Mouse (Mus musculus) megakaryocyte, embryonic 14.5 days (primary cell): ENCODE data around the gene Alg9. TPM values are rescaled to one million over a fixed set of nuclear protein-coding genes. Genes with fewer than 3 reads are reported as not detected.

Experiments
- H3K27me3 ChIP-seq: replicated peaks from 2 replicates; pipeline ENCODE3; 2012; ENCODE audit warnings: inconsistent platforms
- H3K36me3 ChIP-seq: replicated peaks from 2 replicates; pipeline ENCODE3; 2012; ENCODE audit warnings: low read length, inconsistent platforms, mixed read lengths
- H3K4me1 ChIP-seq: 2 replicates; pipeline ENCODE4 v1.6.1; 2012; ENCODE audit warnings: inconsistent platforms
- H3K4me3 ChIP-seq: replicated peaks from 2 replicates; pipeline ENCODE3; 2012; ENCODE audit warnings: moderate library complexity, mild to moderate bottlenecking, inconsistent platforms
- H3K9me3 ChIP-seq: 2 replicates; pipeline ENCODE4 v1.6.1; 2012; ENCODE audit warnings: inconsistent platforms
- FLI1 ChIP-seq: IDR thresholded peaks from 2 replicates; pipeline ENCODE4 v1.6.1; 2012; ENCODE audit warnings: low read length, inconsistent platforms, mixed read lengths
- GATA1 ChIP-seq: IDR thresholded peaks from 3 replicates; pipeline ENCODE4 v1.6.1; 2012; ENCODE audit warnings: mixed read lengths, low read length, inconsistent platforms, borderline replicate concordance
- polyA plus RNA-seq: library from polyadenylated mRNA; stranded (reverse); fragments of >175 nt; gene quantifications from 2 replicates; pipeline ENCODE4 v1.2.3, GENCODE M21; 2012; ENCODE audit warnings: low replicate concordance; ENCODE audit not compliant: insufficient read depth

Alg9 gene
- polyA plus RNA-seq, 1 experiment = 9.5 TPM

DNA sequence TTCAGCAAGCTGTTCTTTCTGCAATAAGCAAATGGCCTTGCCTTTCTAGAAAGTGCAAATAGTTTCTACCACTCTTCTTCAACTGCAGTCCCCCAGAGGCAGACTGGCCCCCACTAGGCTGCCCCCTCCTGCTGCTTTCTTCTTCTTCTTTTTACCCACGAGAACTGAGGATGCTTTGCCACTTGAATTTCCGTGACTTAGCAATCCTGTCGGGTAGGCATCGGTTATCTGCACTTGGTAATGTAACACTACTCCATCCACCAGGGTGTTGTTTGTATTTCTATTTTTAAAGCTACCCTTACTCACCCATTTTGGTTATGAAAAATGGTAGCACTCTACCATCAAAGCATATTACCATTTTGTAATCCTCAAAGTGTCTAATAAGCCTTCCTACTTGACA, 115.1 kb downstream of the Alg9 start:
- no peak for TF ChIP-seq GATA1
- no peak for TF ChIP-seq FLI1
- no peak overlapping the region for H3K4me3 ChIP-seq
- peaks cover 36% of the 10 kb centered on the region for H3K4me1 ChIP-seq
- H3K9me3 ChIP-seq = no peaks in the 10 kb centered on the region
- H3K27me3 ChIP-seq = no peaks in the 10 kb centered on the region
- peaks cover 95% of the 10 kb centered on the region for H3K36me3 ChIP-seq

DNA sequence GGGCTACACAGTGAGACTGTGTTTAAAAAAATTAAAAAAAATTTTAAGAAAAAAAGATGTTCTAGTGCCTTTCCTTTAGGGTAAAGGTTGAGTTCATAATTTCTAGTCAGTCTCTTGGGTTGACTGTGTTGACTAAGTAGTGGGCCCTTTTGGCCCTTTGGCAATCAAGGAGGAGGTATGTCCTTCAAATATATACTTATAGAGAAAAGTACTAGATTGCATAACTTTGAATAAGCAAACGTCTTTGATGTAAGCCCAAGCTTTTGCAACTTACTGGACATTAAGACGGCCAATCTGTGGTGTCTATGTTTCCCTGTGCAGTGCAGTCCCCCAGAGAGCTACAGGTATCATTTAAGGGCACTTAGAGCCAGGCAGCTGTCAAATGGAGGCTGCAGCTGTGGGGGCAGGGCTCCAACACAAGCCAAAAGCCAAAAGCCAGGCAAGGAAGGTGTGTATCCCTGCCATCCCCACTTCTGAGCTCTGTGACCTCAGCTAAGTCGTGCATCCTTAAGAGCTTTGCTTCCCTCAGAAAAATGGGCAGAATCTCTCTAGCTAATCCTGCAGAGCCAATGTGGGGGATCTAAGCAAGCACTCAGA, 115.8 kb downstream of the Alg9 start:
- TF ChIP-seq GATA1 (no peak), FLI1 (no peak)
- Histone ChIP-seq H3K4me1 (peaks cover 40% of the 10 kb centered on the region), H3K4me3 (no peak overlapping the region), H3K9me3 (no peaks in the 10 kb centered on the region), H3K27me3 (no peaks in the 10 kb centered on the region), H3K36me3 (peaks cover 95% of the 10 kb centered on the region)

Other genes starting within 250 kb of the Alg9 start
- 15.7 TPM in 1 of 2 replicates, not detected in the other for gene Pts, start 246.3 kb upstream of the Alg9 start, polyA plus RNA-seq
- 2.0 TPM in 1 of 2 replicates, not detected in the other for gene Il18, start 220.2 kb upstream of the Alg9 start, polyA plus RNA-seq
- 0.09 TPM in 1 of 2 replicates, not detected in the other for gene Bco2, start 219.8 kb upstream of the Alg9 start, polyA plus RNA-seq
- not detected in 2 replicates for gene Tex12, start 213.7 kb upstream of the Alg9 start, polyA plus RNA-seq
- 6.3 and 16.9 TPM in 2 replicates for gene Sdhd, start 171.2 kb upstream of the Alg9 start, polyA plus RNA-seq
- 8.5 and 23.8 TPM in 2 replicates for gene Timm8b, start 171.1 kb upstream of the Alg9 start, polyA plus RNA-seq
- 0.19 TPM in 1 of 2 replicates, not detected in the other for gene Pih1d2, start 157.7 kb upstream of the Alg9 start, polyA plus RNA-seq
- 2.9 and 3.9 TPM in 2 replicates for gene Nkapd1, start 157.6 kb upstream of the Alg9 start, polyA plus RNA-seq
- 10.9 and 18.4 TPM in 2 replicates for gene Dlat, start 115.2 kb upstream of the Alg9 start, polyA plus RNA-seq
- not detected in 2 replicates for gene Dixdc1, start 35.5 kb upstream of the Alg9 start, polyA plus RNA-seq
- gene 2310030G06Rik, start 28.5 kb upstream of the Alg9 start, polyA plus RNA-seq = 1.5 TPM in 1 of 2 replicates, not detected in the other
- gene Cryab, start 23.7 kb upstream of the Alg9 start, polyA plus RNA-seq = not detected in 2 replicates
- not detected in 2 replicates for gene Hspb2, start 22.7 kb upstream of the Alg9 start, polyA plus RNA-seq
- gene Fdxacb1, start 6.8 kb upstream of the Alg9 start, polyA plus RNA-seq = 0.38 TPM in 1 of 2 replicates, not detected in the other
- gene 1110032A03Rik, start 501 bp downstream of the Alg9 start, polyA plus RNA-seq = 1.3 and 8.7 TPM in 2 replicates
- 1.4 and 1.9 TPM in 2 replicates for gene Ppp2r1b, start 70.3 kb downstream of the Alg9 start, polyA plus RNA-seq
- gene Sik2, start 234.1 kb downstream of the Alg9 start, polyA plus RNA-seq = 0.77 and 3.3 TPM in 2 replicates